Mouse (Mus musculus) midbrain, postnatal 0 days (tissue): ENCODE measurements around the gene Filip1l. TPM values are rescaled to one million over a fixed set of nuclear protein-coding genes. Genes with fewer than 3 reads are reported as not detected.

ENCODE experiments used
- ATAC-seq: fragments of 200-750 bp; cut with Nextera tagmentation; 2 replicates; pipeline ENCODE4 v1.8.0; 2017; ENCODE audit warnings: moderate number of reproducible peaks, mild to moderate bottlenecking, moderate TSS enrichment, moderate library complexity; ENCODE audit not compliant: low FRiP score
- DNase-seq: peaks from one replicate; pipeline ENCODE4 v3.0.0-alpha.2; 2015; ENCODE audit warnings: low spot score
- H3K27ac ChIP-seq: fragments of 300-500 bp; sonication (generic); 2 replicates; pipeline ENCODE4 v1.5.1; 2014; ENCODE audit warnings: low read depth, mild to moderate bottlenecking, low read length, mixed read lengths
- H3K27me3 ChIP-seq: fragments of 300-500 bp; sonication (generic); 2 replicates; pipeline ENCODE4 v1.6.1; 2014; ENCODE audit warnings: low read length, control low read depth, mixed read lengths; ENCODE audit not compliant: insufficient read depth
- H3K36me3 ChIP-seq: fragments of 300-500 bp; sonication (generic); 2 replicates; pipeline ENCODE4 v1.6.1; 2014; ENCODE audit warnings: low read length, control low read depth, mixed read lengths; ENCODE audit not compliant: insufficient read depth
- H3K4me1 ChIP-seq: fragments of 300-500 bp; sonication (generic); 2 replicates; pipeline ENCODE4 v1.6.1; 2014; ENCODE audit warnings: mild to moderate bottlenecking, control low read depth, antibody characterized with exemption, low read length, mixed read lengths; ENCODE audit not compliant: insufficient read depth
- H3K4me2 ChIP-seq: fragments of 300-500 bp; sonication (generic); 2 replicates; pipeline ENCODE4 v1.6.1; 2014; ENCODE audit warnings: low read depth, mild to moderate bottlenecking, low read length, mixed read lengths; ENCODE audit not compliant: poor library complexity, severe bottlenecking
- H3K4me3 ChIP-seq: fragments of 300-500 bp; sonication (generic); 2 replicates; pipeline ENCODE4 v1.5.1; 2014; ENCODE audit warnings: low read depth, mild to moderate bottlenecking, low read length, moderate library complexity
- H3K9ac ChIP-seq: fragments of 300-500 bp; sonication (generic); replicated peaks from 2 replicates; pipeline ENCODE4 v1.6.1; 2014; ENCODE audit warnings: mild to moderate bottlenecking, low read length, moderate library complexity, mixed read lengths; ENCODE audit not compliant: poor library complexity, severe bottlenecking
- H3K9me3 ChIP-seq: fragments of 300-500 bp; sonication (generic); 2 replicates; pipeline ENCODE4 v1.6.1; 2016; ENCODE audit warnings: low read length, control low read depth
- CTCF ChIP-seq: IDR thresholded peaks from 2 replicates; pipeline ENCODE4 v1.5.1; 2016; ENCODE audit warnings: antibody characterized with exemption, mild to moderate bottlenecking
- WGBS: fragments of 180-500 bp; shearing (Covaris S2); extraction: QIAGEN DNeasy Blood & Tissue Kit; methylation state at CpG from one replicate; pipeline ENCODE4 v1.1.7; 2014; 5-methylcytosine and 5-hydroxymethylcytosine counted together
- polyA plus RNA-seq: library from polyadenylated mRNA; unstranded; fragments of >200 nt; fragmentation: Nextera tagmentation; extraction: Ambion mirVana; gene quantifications from 2 replicates; pipeline ENCODE4 v1.2.1, GENCODE M21; 2015
- total RNA-seq: library from RNA; depleted of rRNA; stranded (reverse); fragments of >200 nt; gene quantifications from 2 replicates; pipeline ENCODE4 v1.2.3, GENCODE M21; 2014

Filip1l gene
- total and polyA plus RNA-seq, 2 experiments from 2014 or later: 1.9 to 2.2 TPM

DNA sequence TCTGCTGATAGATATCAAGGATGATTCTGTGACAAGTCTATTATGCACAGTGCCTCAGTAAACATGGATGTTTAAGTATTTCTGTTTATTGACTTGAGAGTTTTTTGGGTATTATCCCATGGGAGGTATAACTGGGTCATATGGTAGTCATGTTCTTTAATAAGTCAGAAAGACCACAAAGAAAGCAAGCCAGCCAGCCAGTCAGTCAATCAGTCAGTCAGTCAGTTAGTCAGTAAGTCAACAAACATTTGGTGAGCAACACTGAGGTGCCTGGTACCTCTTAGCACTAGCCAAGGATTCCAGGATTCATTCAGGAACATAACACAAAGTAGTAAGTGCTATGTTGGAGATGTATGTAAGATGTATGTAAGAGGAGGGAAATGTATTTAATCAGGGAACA is 135.8 kb downstream of the Filip1l start:
- no peak overlapping the region for H3K4me2 ChIP-seq
- no peak for ATAC-seq
- H3K36me3 ChIP-seq: no peaks in the 10 kb centered on the region
- no peak overlapping the region for H3K9ac ChIP-seq
- no peaks in the 10 kb centered on the region for H3K9me3 ChIP-seq
- H3K4me1 ChIP-seq: no peaks in the 10 kb centered on the region
- DNase-seq: no peak
- TF ChIP-seq CTCF: no peak
- no peak overlapping the region for H3K27ac ChIP-seq
- H3K27me3 ChIP-seq: no peaks in the 10 kb centered on the region
- no peak overlapping the region for H3K4me3 ChIP-seq

DNA sequence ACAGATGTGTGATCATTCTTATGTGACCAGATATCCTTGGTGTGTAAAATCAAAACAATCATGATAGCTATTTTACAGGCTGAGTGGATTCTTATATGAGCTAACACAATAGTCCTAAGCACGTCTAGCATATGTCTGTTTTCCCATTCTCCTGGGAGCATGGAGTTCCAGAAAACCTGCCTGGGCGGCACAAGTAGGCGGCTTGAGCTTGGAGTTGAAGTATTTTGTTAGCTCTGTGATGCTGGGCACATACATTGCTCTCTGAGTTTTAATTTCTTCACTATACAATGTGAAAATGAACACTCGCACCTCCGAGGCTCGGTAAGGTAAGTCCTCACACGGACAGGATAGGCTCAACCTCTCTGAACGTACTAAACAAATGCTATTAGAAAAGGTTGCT is 137.8 kb downstream of the Filip1l start:
- DNase-seq (no peak), ATAC-seq (no peak)
- Histone ChIP-seq H3K4me1 (no peaks in the 10 kb centered on the region), H3K27me3 (no peaks in the 10 kb centered on the region), H3K4me3 (no peak overlapping the region), H3K9me3 (no peaks in the 10 kb centered on the region), H3K4me2 (no peak overlapping the region), H3K27ac (no peak overlapping the region), H3K9ac (no peak overlapping the region), H3K36me3 (no peaks in the 10 kb centered on the region)
- 91% methylated on average over 8 of the region's 8 CpGs for WGBS
- TF ChIP-seq CTCF: no peak

DNA sequence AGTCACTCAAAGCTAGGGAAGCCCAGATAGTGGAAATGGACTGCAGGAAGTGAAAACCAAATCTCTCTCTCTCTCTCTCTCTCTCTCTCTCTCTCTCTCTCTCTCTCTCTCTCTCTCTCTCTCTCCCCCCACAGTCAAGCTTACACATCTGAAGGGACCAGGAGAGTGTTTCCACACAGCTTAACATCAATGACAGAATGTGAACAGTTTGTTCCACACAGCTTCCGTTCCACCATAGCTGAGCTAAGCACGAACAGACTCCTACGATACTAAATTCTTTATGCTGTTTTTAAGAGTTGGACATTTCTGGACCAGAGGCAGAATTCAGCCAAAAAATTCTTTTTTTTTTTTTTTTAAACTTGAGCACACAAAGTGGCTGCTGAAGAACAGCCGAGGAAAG is 139.0 kb downstream of the Filip1l start:
- no peak for ATAC-seq
- DNase-seq: no peak
- TF ChIP-seq CTCF: no peak

DNA sequence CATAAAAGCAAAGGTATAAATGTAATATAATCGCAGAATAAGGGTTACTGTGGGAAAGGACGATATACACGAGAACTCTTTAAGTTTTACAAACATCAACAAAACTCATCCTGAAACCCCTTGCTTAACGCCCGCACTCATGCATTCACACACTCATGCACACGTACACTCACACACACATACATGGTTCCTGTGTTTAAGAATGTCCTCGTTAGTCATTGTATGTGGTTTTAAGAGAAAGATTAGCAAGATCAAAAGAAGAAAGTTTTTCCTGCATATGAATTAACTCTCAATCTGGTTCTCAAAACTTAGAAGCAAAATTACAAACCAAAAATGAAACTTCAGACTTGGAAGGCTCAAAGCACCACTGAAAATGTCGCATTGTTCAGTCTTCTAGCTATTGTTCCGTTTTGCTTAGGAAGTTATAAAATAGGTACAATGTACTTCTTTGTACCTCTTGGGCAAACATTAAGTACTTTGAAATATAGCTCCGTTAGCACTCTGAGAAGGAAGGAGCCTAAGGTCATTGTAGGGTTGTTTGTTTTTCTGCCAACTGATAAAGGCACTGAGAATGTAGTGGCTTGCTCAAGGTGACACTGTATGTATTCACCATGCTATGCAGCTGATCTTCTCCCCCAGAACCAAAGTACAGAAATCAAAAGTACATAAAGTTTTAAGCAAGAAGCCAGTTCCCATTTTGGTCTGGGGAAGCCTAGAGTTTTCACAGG is 142.7 kb downstream of the Filip1l start:
- DNase-seq: no peak
- Histone ChIP-seq H3K4me1 (no peaks in the 10 kb centered on the region), H3K36me3 (no peaks in the 10 kb centered on the region), H3K4me3 (no peak overlapping the region), H3K9ac (no peak overlapping the region), H3K9me3 (no peaks in the 10 kb centered on the region), H3K4me2 (no peak overlapping the region), H3K27ac (no peak overlapping the region), H3K27me3 (no peaks in the 10 kb centered on the region)
- 89% methylated on average over 10 of the region's 10 CpGs for WGBS
- no peak for TF ChIP-seq CTCF
- ATAC-seq: no peak

More for the DNA sequence above, 139.0 kb downstream of the Filip1l start:
- Histone ChIP-seq H3K9me3 (no peaks in the 10 kb centered on the region), H3K36me3 (no peaks in the 10 kb centered on the region), H3K4me3 (no peak overlapping the region), H3K9ac (no peak overlapping the region), H3K27ac (no peak overlapping the region), H3K4me1 (no peaks in the 10 kb centered on the region), H3K4me2 (no peak overlapping the region), H3K27me3 (no peaks in the 10 kb centered on the region)
- WGBS: 91% methylated on average over 4 of the region's 4 CpGs

DNA sequence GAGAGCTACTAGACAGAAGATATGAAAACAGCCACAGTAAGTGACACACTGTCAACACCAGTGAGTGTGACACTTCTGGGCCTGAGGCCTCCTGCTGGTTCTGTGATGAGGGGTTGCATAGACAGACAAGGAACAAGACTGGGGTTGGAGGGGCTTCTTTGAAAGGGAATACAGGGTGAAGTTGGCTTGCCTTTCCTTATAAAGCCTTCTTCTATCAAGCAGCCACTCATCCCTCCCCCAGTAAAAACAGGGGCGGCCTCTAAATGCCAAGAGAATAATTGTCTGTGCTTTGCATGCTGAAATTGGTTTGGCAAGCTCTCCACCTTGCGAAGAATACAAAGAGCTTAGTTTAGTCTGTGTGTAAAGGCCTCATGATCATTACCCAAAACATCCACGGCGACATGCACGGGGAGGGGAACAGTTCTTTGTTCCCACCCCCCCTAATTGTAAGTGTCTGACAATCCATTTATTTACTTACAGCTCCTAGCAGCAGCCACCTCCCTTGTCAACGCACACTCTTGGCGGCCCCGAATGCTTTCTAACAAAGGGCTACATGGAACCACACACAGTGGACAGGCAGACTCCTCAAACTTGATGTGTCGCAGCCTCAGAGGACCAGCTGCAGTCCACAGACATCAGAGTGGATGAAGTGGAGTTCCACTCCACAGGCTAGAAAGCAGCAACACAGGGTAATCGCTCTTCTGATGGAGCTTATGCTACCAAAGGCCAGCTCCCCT is 143.7 kb downstream of the Filip1l start:
- ATAC-seq (peak; percentile 74), DNase-seq (peak; percentile 68)
- TF ChIP-seq CTCF: no peak
- no peak overlapping the region for H3K9ac ChIP-seq
- no peak overlapping the region for H3K27ac ChIP-seq
- no peak overlapping the region for H3K4me3 ChIP-seq
- no peaks in the 10 kb centered on the region for H3K9me3 ChIP-seq
- no peak overlapping the region for H3K4me2 ChIP-seq
- no peaks in the 10 kb centered on the region for H3K4me1 ChIP-seq
- no peaks in the 10 kb centered on the region for H3K27me3 ChIP-seq
- H3K36me3 ChIP-seq: no peaks in the 10 kb centered on the region
- 44% methylated on average over 10 of the region's 10 CpGs for WGBS

DNA sequence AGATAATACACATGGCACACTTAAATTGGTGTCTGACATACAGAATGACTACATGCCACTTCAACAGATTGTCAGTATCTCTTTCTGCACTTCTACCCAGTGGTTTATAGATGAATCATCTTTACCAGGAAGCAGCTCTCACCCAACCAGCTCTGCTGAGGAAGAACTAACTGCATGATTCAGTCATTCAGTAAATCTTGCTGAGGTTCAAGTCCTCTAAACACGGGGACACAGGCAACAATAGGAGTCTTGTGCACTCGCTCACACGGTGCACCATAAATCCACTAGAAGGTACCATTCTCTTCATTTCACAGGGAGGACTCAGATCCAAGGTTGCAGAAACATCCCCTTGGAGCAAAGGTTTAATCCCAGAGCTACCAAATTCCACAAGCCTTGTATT is 148.0 kb downstream of the Filip1l start:
- no peak for DNase-seq
- WGBS: 66% methylated on average over 3 of the region's 3 CpGs
- Histone ChIP-seq H3K4me1 (no peaks in the 10 kb centered on the region), H3K9me3 (no peaks in the 10 kb centered on the region), H3K27ac (no peak overlapping the region), H3K27me3 (no peaks in the 10 kb centered on the region), H3K9ac (no peak overlapping the region), H3K4me3 (no peak overlapping the region), H3K4me2 (no peak overlapping the region), H3K36me3 (no peaks in the 10 kb centered on the region)
- ATAC-seq: no peak
- TF ChIP-seq CTCF: no peak
